Mouse (Mus musculus) myocyte (in vitro differentiated cells): ENCODE results near the gene Cers5. TPM values are rescaled to one million over a fixed set of nuclear protein-coding genes. Genes with fewer than 3 reads are reported as not detected.

Source experiments
- H3K27me3 ChIP-seq: one replicate; pipeline ENCODE4 v1.6.1; 2011; ENCODE audit not compliant: control insufficient read depth, insufficient read depth, insufficient read length
- H3K36me3 ChIP-seq: one replicate; pipeline ENCODE4 v1.6.1; 2011; ENCODE audit not compliant: control insufficient read depth, insufficient read depth
- H3K4me2 ChIP-seq: one replicate; pipeline ENCODE4 v1.6.1; 2011; ENCODE audit warnings: low read depth, control low read depth
- H3K4me3 ChIP-seq: one replicate; pipeline ENCODE4 v1.5.1; 2011; ENCODE audit warnings: mild to moderate bottlenecking, control low read depth, moderate library complexity
- H3K79me2 ChIP-seq: one replicate; pipeline ENCODE4 v1.6.1; 2011; ENCODE audit not compliant: control insufficient read depth, insufficient read depth
- H3ac ChIP-seq: one replicate; pipeline ENCODE4 v1.6.1; 2011; ENCODE audit not compliant: control insufficient read depth, insufficient read length
- CEBPB ChIP-seq: IDR thresholded peaks from 2 replicates; pipeline ENCODE4 v1.6.1; 2011; ENCODE audit warnings: mild to moderate bottlenecking, moderate library complexity; ENCODE audit not compliant: poor library complexity, insufficient read depth, severe bottlenecking
- E2F4 ChIP-seq: IDR thresholded peaks from one replicate; pipeline ENCODE4 v1.6.1; 2011; ENCODE audit warnings: mild to moderate bottlenecking, control low read depth, moderate library complexity; ENCODE audit not compliant: insufficient read depth
- MAX ChIP-seq: IDR thresholded peaks from one replicate; pipeline ENCODE4 v1.6.1; 2011; ENCODE audit warnings: low read depth, mild to moderate bottlenecking, control low read depth
- MYOD1 ChIP-seq, 3 experiments: IDR thresholded peaks; one replicate each; pipeline ENCODE4 v1.6.1; 2011; ENCODE audit warnings: control low read depth in 2 of 3, low read depth in 2 of 3, mild to moderate bottlenecking in 2 of 3, moderate library complexity in 1 of 3; ENCODE audit not compliant: insufficient read length in 2 of 3, control insufficient read depth in 1 of 3
- MYOG ChIP-seq, 3 experiments: IDR thresholded peaks; one replicate each; pipeline ENCODE4 v1.6.1; 2011; ENCODE audit warnings: control low read depth in 2 of 3, low read depth in 2 of 3, mild to moderate bottlenecking in 2 of 3; ENCODE audit not compliant: insufficient read length in 2 of 3, control insufficient read depth in 1 of 3, insufficient read depth in 1 of 3
- POLR2A ChIP-seq: IDR thresholded peaks from one replicate; pipeline ENCODE4 v1.6.1; 2011; ENCODE audit warnings: low read depth, mild to moderate bottlenecking, control low read depth, moderate library complexity; ENCODE audit not compliant: insufficient read length
- POLR2AphosphoS2 ChIP-seq: IDR thresholded peaks from one replicate; pipeline ENCODE4 v1.6.1; 2011; ENCODE audit warnings: low read depth, control low read depth; ENCODE audit not compliant: insufficient read length
- REST ChIP-seq: IDR thresholded peaks from one replicate; pipeline ENCODE4 v1.6.1; 2011; ENCODE audit warnings: mild to moderate bottlenecking, control low read depth, moderate library complexity; ENCODE audit not compliant: insufficient read depth, insufficient read length
- SRF ChIP-seq: IDR thresholded peaks from one replicate; pipeline ENCODE4 v1.6.1; 2011; ENCODE audit warnings: low read depth; ENCODE audit not compliant: control insufficient read depth, insufficient read length
- TCF12 ChIP-seq: IDR thresholded peaks from one replicate; pipeline ENCODE4 v1.6.1; 2011; ENCODE audit warnings: mild to moderate bottlenecking, control low read depth; ENCODE audit not compliant: poor library complexity, insufficient read depth, severe bottlenecking
- TCF3 ChIP-seq: IDR thresholded peaks from one replicate; pipeline ENCODE4 v1.6.1; 2011; ENCODE audit warnings: low read depth, control low read depth; ENCODE audit not compliant: insufficient read length
- USF1 ChIP-seq: IDR thresholded peaks from one replicate; pipeline ENCODE4 v1.6.1; 2011; ENCODE audit warnings: low read depth, mild to moderate bottlenecking, control low read depth, moderate library complexity
- polyA plus RNA-seq: library from polyadenylated mRNA; unstranded; fragments of >200 nt; fragmentation: generic; extraction: Trizol; gene quantifications from one replicate; pipeline ENCODE4 v1.2.1, GENCODE M21; 2012; ENCODE audit warnings: missing spikeins

The Cers5 gene
- polyA plus RNA-seq, 1 experiment = 68.6 TPM

DNA sequence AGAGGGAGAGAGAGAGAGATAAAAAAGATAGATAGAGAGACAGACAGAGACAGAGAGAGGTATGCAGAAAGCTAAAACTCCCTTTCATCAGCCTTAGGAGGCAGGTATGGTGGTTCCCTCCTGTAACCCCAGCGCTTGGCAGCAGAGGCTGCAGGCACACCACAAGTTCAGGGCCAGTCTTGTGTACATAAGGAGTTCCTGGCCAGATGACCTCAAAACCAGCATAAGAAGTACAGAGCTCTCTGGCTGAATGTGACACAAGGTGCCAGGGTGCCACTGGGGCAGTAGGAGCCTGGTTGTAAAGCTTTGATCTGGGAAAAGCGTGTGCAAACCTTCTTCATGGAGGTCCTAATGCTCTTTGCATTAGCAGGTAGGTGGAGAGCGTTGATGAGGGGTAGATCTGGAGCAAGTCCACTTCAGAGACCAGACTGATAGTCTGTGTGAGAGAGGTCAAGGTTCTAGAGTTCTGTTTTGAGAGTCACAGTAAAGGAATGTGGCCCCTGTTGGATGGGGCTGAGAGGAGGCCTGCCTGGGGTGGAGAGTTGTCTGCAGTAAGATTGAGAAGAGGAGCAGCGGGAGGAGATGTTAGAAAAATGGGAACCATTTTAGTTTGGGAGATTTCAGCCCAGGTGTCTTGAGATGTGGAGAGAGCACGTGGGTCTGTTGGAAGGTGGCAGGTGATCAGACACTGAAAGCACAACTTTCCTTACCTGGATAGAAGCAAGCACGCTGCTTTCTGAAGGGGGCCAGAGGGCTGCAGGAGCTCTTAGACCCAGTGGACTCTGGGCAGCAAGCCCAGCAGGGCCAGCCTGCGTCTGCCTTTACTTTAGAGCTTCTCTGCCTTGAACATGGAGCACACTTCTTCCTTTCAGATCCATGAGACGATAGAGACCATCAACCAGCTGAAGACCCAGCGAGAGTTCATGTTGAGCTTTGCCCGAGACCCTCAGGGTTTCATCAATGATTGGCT lies 62.2 kb downstream of the Cers5 start:
- Histone ChIP-seq H3K79me2 (no peaks in the 10 kb centered on the region), H3K4me2 (no peak overlapping the region), H3K36me3 (peaks cover 59% of the 10 kb centered on the region), H3ac (no peak overlapping the region), H3K27me3 (no peaks in the 10 kb centered on the region), H3K4me3 (no peak overlapping the region)
- TF ChIP-seq MAX = no peak
- TF ChIP-seq CEBPB = no peak
- TF ChIP-seq POLR2A = no peak
- TF ChIP-seq REST = no peak
- no peak for TF ChIP-seq MYOG (IDR thresholded peaks at IDR 0.05; ENCODE audit: control insufficient read depth in 1 of 3, insufficient read depth in 1 of 3, insufficient read length in 2 of 3, low read depth in 2 of 3)
- no peak for TF ChIP-seq E2F4
- TF ChIP-seq TCF3 = no peak
- no peak for TF ChIP-seq SRF
- TF ChIP-seq MYOD1 (IDR thresholded peaks at IDR 0.05; ENCODE audit: control insufficient read depth in 1 of 3, insufficient read length in 2 of 3, low read depth in 2 of 3) = no peak
- no peak for TF ChIP-seq USF1
- no peak for TF ChIP-seq TCF12
- no peak for TF ChIP-seq POLR2AphosphoS2

DNA sequence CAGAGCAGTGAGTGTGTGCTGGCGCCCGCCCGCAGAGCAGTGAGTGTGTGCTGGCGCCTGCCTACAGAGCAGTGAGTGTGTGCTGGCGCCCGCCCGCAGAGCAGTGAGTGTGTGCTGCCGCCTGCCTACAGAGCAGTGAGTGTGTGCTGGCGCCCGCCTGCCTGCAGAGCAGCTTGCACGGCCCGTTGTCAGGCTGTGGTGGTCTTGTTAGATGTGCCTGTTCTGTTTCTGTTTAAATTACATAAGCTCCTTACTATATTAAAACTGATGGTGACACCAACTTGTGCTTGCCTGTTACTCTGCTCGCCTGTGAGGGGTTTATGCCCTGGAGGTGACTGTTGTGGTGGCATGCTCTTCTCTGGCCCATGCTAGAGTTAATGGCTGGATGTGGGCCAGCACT lies 64.5 kb downstream of the Cers5 start:
- Histone ChIP-seq H3K4me2 (no peak overlapping the region), H3K79me2 (peaks cover 6% of the 10 kb centered on the region), H3ac (no peak overlapping the region), H3K36me3 (peaks cover 48% of the 10 kb centered on the region), H3K27me3 (no peaks in the 10 kb centered on the region), H3K4me3 (no peak overlapping the region)
- TF ChIP-seq POLR2A (no peak), POLR2AphosphoS2 (no peak), MYOD1 (IDR thresholded peaks at IDR 0.05; ENCODE audit: control insufficient read depth in 1 of 3, insufficient read length in 2 of 3, low read depth in 2 of 3) (no peak), MAX (no peak), USF1 (no peak), MYOG (IDR thresholded peaks at IDR 0.05; ENCODE audit: control insufficient read depth in 1 of 3, insufficient read depth in 1 of 3, insufficient read length in 2 of 3, low read depth in 2 of 3) (no peak), SRF (no peak), E2F4 (no peak)

DNA sequence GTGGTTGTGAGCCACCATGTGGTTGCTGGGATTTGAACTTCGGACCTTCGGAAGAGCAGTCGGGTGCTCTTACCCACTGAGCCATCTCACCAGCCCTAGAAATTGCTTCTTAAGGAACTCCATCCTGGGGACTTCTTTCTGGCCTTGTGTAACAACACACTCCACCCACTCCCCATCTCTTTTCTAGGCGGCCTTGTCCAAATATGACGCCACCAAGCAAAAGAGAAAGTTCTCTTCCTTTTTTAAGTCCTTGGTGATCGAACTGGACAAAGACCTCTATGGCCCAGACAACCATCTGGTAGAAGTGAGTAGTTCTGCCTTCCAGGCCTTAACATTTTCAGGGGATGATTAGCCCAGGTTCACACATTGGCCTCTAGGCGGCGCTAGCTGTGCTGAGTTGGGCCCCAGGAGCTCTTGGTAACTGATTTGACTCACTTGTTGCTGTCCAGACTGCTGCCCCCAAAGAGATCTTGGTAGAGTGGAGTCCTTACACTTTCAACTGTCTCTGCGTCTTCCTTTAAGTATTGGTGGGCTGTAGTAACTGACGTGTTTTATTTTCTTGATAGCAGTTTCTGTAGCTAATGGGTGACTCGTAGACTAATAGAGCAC lies 67.1 kb downstream of the Cers5 start, which contains the start of gene Gm17349:
Gene Gm17349, minus strand, starts transcription at position 51 of the 609 bp plus-strand sequence.
- Histone ChIP-seq H3K79me2 (peaks cover 22% of the 10 kb centered on the region), H3K36me3 (peaks cover 34% of the 10 kb centered on the region), H3K4me3 (no peak within 1 kb of the TSS), H3K27me3 (no peaks in the 10 kb centered on the region), H3K4me2 (peak within 1 kb of the TSS; percentile 39), H3ac (no peak within 1 kb of the TSS)
- TF ChIP-seq POLR2AphosphoS2 = no peak
- TF ChIP-seq REST = no peak
- no peak for TF ChIP-seq CEBPB
- no peak for TF ChIP-seq SRF
- TF ChIP-seq TCF12 = no peak
- no peak for TF ChIP-seq POLR2A
- no peak for TF ChIP-seq MYOD1 (IDR thresholded peaks at IDR 0.05; ENCODE audit: control insufficient read depth in 1 of 3, insufficient read length in 2 of 3, low read depth in 2 of 3)
- TF ChIP-seq TCF3 = no peak
- TF ChIP-seq MAX = no peak
- TF ChIP-seq USF1 = no peak
- no peak for TF ChIP-seq E2F4
- TF ChIP-seq MYOG (IDR thresholded peaks at IDR 0.05; ENCODE audit: control insufficient read depth in 1 of 3, insufficient read depth in 1 of 3, insufficient read length in 2 of 3, low read depth in 2 of 3) = no peak

DNA sequence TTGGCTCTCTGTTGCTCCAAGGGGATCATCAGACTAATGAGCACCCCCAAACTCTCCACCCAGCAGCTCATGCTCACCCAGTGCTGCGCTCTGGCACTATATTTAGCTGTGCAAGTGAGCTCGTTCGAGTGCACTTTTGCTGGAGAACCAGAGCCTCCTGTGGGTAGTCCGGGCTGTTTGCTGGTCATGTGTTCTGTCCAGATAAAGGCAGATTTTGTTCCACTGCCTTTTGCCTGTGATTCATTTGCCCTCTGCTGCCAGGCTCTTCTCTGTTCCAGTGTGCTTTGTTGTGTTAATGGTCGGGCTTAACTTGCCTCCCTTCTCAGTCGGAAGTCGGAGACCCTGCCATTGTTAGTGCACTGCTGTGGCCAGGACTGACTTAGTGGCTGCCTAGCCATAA lies 67.8 kb downstream of the Cers5 start:
- Histone ChIP-seq H3K4me2 (peak overlapping the region; percentile 39), H3K4me3 (no peak overlapping the region), H3K27me3 (no peaks in the 10 kb centered on the region), H3ac (no peak overlapping the region), H3K36me3 (peaks cover 28% of the 10 kb centered on the region), H3K79me2 (peaks cover 22% of the 10 kb centered on the region)
- TF ChIP-seq MYOG (IDR thresholded peaks at IDR 0.05; ENCODE audit: control insufficient read depth in 1 of 3, insufficient read depth in 1 of 3, insufficient read length in 2 of 3, low read depth in 2 of 3) (no peak), POLR2A (peak; percentile 9), REST (no peak), USF1 (peak; percentile 24), MAX (no peak), SRF (no peak)
